Mouse (Mus musculus): ENCODE measurements around the gene Ddx10.
"Not testable (repeated sequence)": the region's sequence is repeated elsewhere in the genome, so short reads cannot be mapped to it uniquely, and the experiment has no call there.

Ddx10 gene

GRCm38 (mm10) chr9:53144266-53144665 is 103.6 kb downstream of the Ddx10 start:
- DNase-seq (ENCODE audit: low read depth, low spot score): peak; percentile 13

GRCm38 (mm10) chr9:53143508-53143907 is 104.3 kb downstream of the Ddx10 start:
- DNase-seq (ENCODE audit: low read depth, low spot score): no peak

- not testable (repeated sequence) for DNase-seq (ENCODE audit: low read depth, low spot score)
Measured at GRCm38 (mm10) chr9:53142424-53142823, 105.4 kb downstream of the Ddx10 start.

GRCm38 (mm10) chr9:53140610-53141165 is 107.2 kb downstream of the Ddx10 start:
- no peak for DNase-seq (ENCODE audit: low read depth, low spot score)

- no peak for DNase-seq (ENCODE audit: low read depth, low spot score)
Measured at GRCm38 (mm10) chr9:53132826-53133225, 115.0 kb downstream of the Ddx10 start.

- DNase-seq (ENCODE audit: low read depth, low spot score): no peak
Measured at GRCm38 (mm10) chr9:53130460-53130859, 117.4 kb downstream of the Ddx10 start.

- no peak for DNase-seq (ENCODE audit: low read depth, low spot score)
Measured at GRCm38 (mm10) chr9:53101103-53101502, 146.8 kb downstream of the Ddx10 start.

- DNase-seq (ENCODE audit: low read depth, low spot score): peak; percentile 28
Measured at GRCm38 (mm10) chr9:53095319-53096165, 152.3 kb downstream of the Ddx10 start.

GRCm38 (mm10) chr9:53094536-53094935 is 153.3 kb downstream of the Ddx10 start:
- DNase-seq (ENCODE audit: low read depth, low spot score): peak; percentile 74

- no peak for DNase-seq (ENCODE audit: low read depth, low spot score)
Measured at GRCm38 (mm10) chr9:53077626-53078025, 170.2 kb downstream of the Ddx10 start.

GRCm38 (mm10) chr9:53075931-53076330 is 171.9 kb downstream of the Ddx10 start:
- DNase-seq (ENCODE audit: low read depth, low spot score): no peak

GRCm38 (mm10) chr9:53074443-53074842 is 173.4 kb downstream of the Ddx10 start:
- peak; percentile 13 for DNase-seq (ENCODE audit: low read depth, low spot score)

- DNase-seq (ENCODE audit: low read depth, low spot score): no peak
Measured at GRCm38 (mm10) chr9:53073576-53074112, 174.2 kb downstream of the Ddx10 start.

GRCm38 (mm10) chr9:53072088-53072487 is 175.8 kb downstream of the Ddx10 start:
- no peak for DNase-seq (ENCODE audit: low read depth, low spot score)

GRCm38 (mm10) chr9:53070875-53071524 is 176.9 kb downstream of the Ddx10 start:
- no peak for DNase-seq (ENCODE audit: low read depth, low spot score)

GRCm38 (mm10) chr9:53068166-53068565 is 179.7 kb downstream of the Ddx10 start:
- no peak for DNase-seq (ENCODE audit: low read depth, low spot score)

- DNase-seq (ENCODE audit: low read depth, low spot score): peak; percentile 64
Measured at GRCm38 (mm10) chr9:53066428-53066827, 181.4 kb downstream of the Ddx10 start.

- no peak for DNase-seq (ENCODE audit: low read depth, low spot score)
Measured at GRCm38 (mm10) chr9:53065028-53065427, 182.8 kb downstream of the Ddx10 start.

GRCm38 (mm10) chr9:53064531-53064930 is 183.3 kb downstream of the Ddx10 start:
- peak; percentile 75 for DNase-seq (ENCODE audit: low read depth, low spot score)

GRCm38 (mm10) chr9:53055306-53055705 is 192.5 kb downstream of the Ddx10 start:
- DNase-seq (ENCODE audit: low read depth, low spot score): no peak

All from skeletal muscle tissue, adult 2 months (tissue).